Mouse (Mus musculus) kidney, adult 2 months (tissue): ENCODE measurements at regions not wholly inside any gene's neighbourhood (a gene's known extent, or its start where the extent isn't known, plus 50 kb on each side); places are given as distances from the start of the nearest gene placed in this dataset.

ENCODE experiments used
- CTCF ChIP-seq: fragments of 200-500 bp; conservative IDR thresholded peaks from 2 replicates; pipeline ENCODE4 v1.5.1; 2011; ENCODE audit warnings: low read depth, mild to moderate bottlenecking, control low read depth, low read length, moderate library complexity, mixed read lengths; ENCODE audit not compliant: insufficient read depth, insufficient read length
- POLR2A ChIP-seq: fragments of 200-500 bp; IDR thresholded peaks from one replicate; pipeline ENCODE4 v1.6.1; 2011; ENCODE audit warnings: low read depth, low read length, control low read depth

DNA sequence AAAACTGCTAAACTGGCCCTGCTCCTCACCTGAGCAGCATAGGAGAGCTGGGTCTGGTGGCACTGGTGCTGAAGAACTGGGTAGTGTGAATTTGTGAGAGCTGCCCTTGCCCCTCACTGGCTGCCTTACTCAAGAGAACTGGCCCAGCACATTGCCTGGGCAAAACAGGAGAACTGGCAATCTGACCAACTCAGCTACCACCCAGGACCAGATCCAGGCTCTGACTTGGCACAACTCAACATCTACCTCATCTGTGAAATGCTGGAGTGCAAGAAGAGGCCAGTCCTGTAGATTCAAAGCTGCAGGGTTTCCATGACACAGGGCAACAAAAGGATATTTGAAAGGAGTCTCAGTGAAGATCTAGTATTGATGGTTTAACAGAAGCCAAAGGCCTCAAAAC lies 198.6 kb downstream of the Lmbrd1 start:
- TF ChIP-seq CTCF (no peak), POLR2A (no peak)
